21 mouse cellular contexts compared by ENCODE assay signal in genomic region chr1:180875126-180875525, GRCm38 (mm10). TPM values are rescaled to one million over a fixed set of nuclear protein-coding genes. Genes with fewer than 3 reads are reported as not detected.
DNase-seq lines count a peak whose midpoint lies in the region; ATAC-seq and TF ChIP-seq lines count a peak whose summit lies in the region.
"Had no signal": no experiment of that assay in that cellular context is flagged by ENCODE, and none has a peak within 500 bp of the region (broad histone marks: within the 10 kb centered on the region; RNA-seq: fewer than 3 reads in every experiment).

No protein-coding gene starts in this region.

- DNase-seq in liver, postnatal 0 days, result peak; percentile 35
- DNase-seq in liver, embryonic 11.5 days (ENCODE audit: low spot score), result no peak
- peak; percentile 55 for DNase-seq in thymus, adult 2 months
- DNase-seq in thymus, postnatal 25 days, result peak; percentile 56
- no peak for DNase-seq in kidney, postnatal 10 days
- no peak for DNase-seq in cerebellum, postnatal 25 days
- DNase-seq: cerebellum, adult 2 months; cerebellum, postnatal 14 days; forebrain, postnatal 0 days; gastrocnemius, adult 2 months; gastrocnemius, postnatal 36 days; heart, adult 2 months; heart, postnatal 14 days had no signal

- no peaks in the 10 kb centered on the region for H3K36me3 ChIP-seq in liver, postnatal 0 days (replicated peaks; ENCODE audit: insufficient read depth, low read length)
- no peaks in the 10 kb centered on the region for H3K36me3 ChIP-seq in liver, embryonic 11.5 days (ENCODE audit: control insufficient read depth, insufficient read depth, low read length)
- H3K36me3 ChIP-seq in E14TG2a.4 (ENCODE audit: insufficient read depth, low read length), result peaks cover 9% of the 10 kb centered on the region; the same call in 1 of the 2 replicates
- H3K36me3 ChIP-seq in thymus, adult 2 months (ENCODE audit: control insufficient read depth, insufficient read depth, low read length), result no peaks in the 10 kb centered on the region
- H3K36me3 ChIP-seq: embryonic facial prominence, embryonic 10.5 days; heart, embryonic 15.5 days; hindbrain, embryonic 13.5 days had no signal

- H3K27me3 ChIP-seq in liver, postnatal 0 days (ENCODE audit: insufficient read depth, low read length), result no peaks in the 10 kb centered on the region
- H3K27me3 ChIP-seq in liver, embryonic 11.5 days (replicated peaks; ENCODE audit: control insufficient read depth, insufficient read depth, low read length), result no peaks in the 10 kb centered on the region
- H3K27me3 ChIP-seq in E14TG2a.4 (ENCODE audit: insufficient read depth, low read length), result peaks cover 6% of the 10 kb centered on the region; the same call in 1 of the 2 replicates
- no peaks in the 10 kb centered on the region for H3K27me3 ChIP-seq in thymus, adult 2 months (ENCODE audit: control insufficient read depth, insufficient read depth, low read length)
- H3K27me3 ChIP-seq: CH12.LX; forebrain, embryonic 13.5 days; heart, embryonic 15.5 days; hindbrain, embryonic 13.5 days had no signal

- no peak for TF ChIP-seq EP300 in liver, postnatal 0 days (IDR thresholded peaks at IDR 0.05; ENCODE audit: low read depth)

- no peaks in the 10 kb centered on the region for H3K9me3 ChIP-seq in liver, postnatal 0 days (ENCODE audit: low read length)
- H3K9me3 ChIP-seq in liver, embryonic 11.5 days (ENCODE audit: control insufficient read depth, low read length), result no peaks in the 10 kb centered on the region
- peaks cover 11% of the 10 kb centered on the region for H3K9me3 ChIP-seq in E14TG2a.4 (ENCODE audit: low read length)
- H3K9me3 ChIP-seq: embryonic facial prominence, embryonic 10.5 days; forebrain, embryonic 13.5 days; heart, embryonic 15.5 days; hindbrain, embryonic 13.5 days had no signal

- H3K4me1 ChIP-seq in liver, postnatal 0 days (ENCODE audit: insufficient read depth), result no peaks in the 10 kb centered on the region
- H3K4me1 ChIP-seq in liver, embryonic 11.5 days (replicated peaks; ENCODE audit: control insufficient read depth, insufficient read depth, low read length), result no peaks in the 10 kb centered on the region
- peaks cover 54% of the 10 kb centered on the region for H3K4me1 ChIP-seq in E14TG2a.4 (replicated peaks; ENCODE audit: low read depth, low read length)
- H3K4me1 ChIP-seq in thymus, adult 2 months (replicated peaks; ENCODE audit: control insufficient read depth, insufficient read depth, low read length), result peaks cover 15% of the 10 kb centered on the region
- H3K4me1 ChIP-seq: embryonic facial prominence, embryonic 10.5 days; forebrain, embryonic 13.5 days; hindbrain, embryonic 13.5 days had no signal

- no peak overlapping the region for H3K27ac ChIP-seq in liver, postnatal 0 days (ENCODE audit: low read depth)
- no peak overlapping the region for H3K27ac ChIP-seq in liver, embryonic 11.5 days (ENCODE audit: low read depth, low read length)
- H3K27ac ChIP-seq in thymus, adult 2 months (ENCODE audit: control insufficient read depth, insufficient read depth, low read length), result peak overlapping the region; percentile 55
- H3K27ac ChIP-seq: embryonic facial prominence, embryonic 10.5 days; forebrain, embryonic 13.5 days; gastrocnemius, adult 2 months; heart, adult 2 months; heart, embryonic 15.5 days; hindbrain, embryonic 13.5 days had no signal

- WGBS in liver, postnatal 0 days (ENCODE audit: insufficient replicate concordance), result 73% methylated on average over 9 of the region's 9 CpGs
- 84% methylated on average over 9 of the region's 9 CpGs for WGBS in liver, embryonic 11.5 days
- 36% methylated on average over 9 of the region's 9 CpGs for WGBS in thymus, adult 2 months

- no peak for TF ChIP-seq CTCF in liver, postnatal 0 days (IDR thresholded peaks at IDR 0.05; ENCODE audit: low read depth)
- TF ChIP-seq CTCF in E14TG2a.4 (conservative IDR thresholded peaks at IDR 0.05; ENCODE audit: low read length), result no peak
- TF ChIP-seq CTCF in thymus, adult 2 months (IDR thresholded peaks at IDR 0.05; ENCODE audit: borderline replicate concordance, control insufficient read depth, extremely low read depth, insufficient read depth, low read length, poor library complexity), result no peak

- H3K4me2 ChIP-seq in liver, postnatal 0 days (ENCODE audit: low read depth, low read length), result no peak overlapping the region
- no peak overlapping the region for H3K4me2 ChIP-seq in liver, embryonic 11.5 days
- H3K4me2 ChIP-seq: forebrain, embryonic 13.5 days; heart, embryonic 11.5 days; heart, embryonic 15.5 days; hindbrain, embryonic 13.5 days had no signal

- ATAC-seq in liver, postnatal 0 days, result peak; percentile 33; the same call in 1 of the 2 replicates
- ATAC-seq in liver, embryonic 11.5 days (replicated peaks; ENCODE audit: low FRiP score), result no peak
- no peak for ATAC-seq in frontal cortex, adult (ENCODE audit: low TSS enrichment)
- ATAC-seq: forebrain, embryonic 13.5 days; forebrain, postnatal 0 days had no signal

- no peak overlapping the region for H3K4me3 ChIP-seq in liver, postnatal 0 days (ENCODE audit: low read depth, low read length)
- no peak overlapping the region for H3K4me3 ChIP-seq in liver, embryonic 11.5 days (ENCODE audit: low read depth, low read length)
- 0 out of 2 replicates have a peak overlapping the region, but pooled peaks have one; percentile 10 for H3K4me3 ChIP-seq in E14TG2a.4 (replicated peaks; ENCODE audit: low read length)
- H3K4me3 ChIP-seq in thymus, adult 2 months (ENCODE audit: control insufficient read depth, insufficient read depth, low read length), result no peak overlapping the region
- H3K4me3 ChIP-seq: embryonic facial prominence, embryonic 10.5 days; forebrain, embryonic 13.5 days; gastrocnemius, adult 2 months; heart, adult 2 months; heart, embryonic 15.5 days; hindbrain, embryonic 13.5 days had no signal

- no peak overlapping the region for H3K9ac ChIP-seq in liver, postnatal 0 days (replicated peaks)
- H3K9ac ChIP-seq in liver, embryonic 11.5 days (ENCODE audit: low read depth, low read length), result no peak overlapping the region
- H3K9ac ChIP-seq: forebrain, embryonic 13.5 days; forebrain, postnatal 0 days; heart, embryonic 15.5 days; hindbrain, embryonic 13.5 days had no signal

- no peak for TF ChIP-seq POLR2A in thymus, adult 2 months (IDR thresholded peaks at IDR 0.05; ENCODE audit: control insufficient read depth, extremely low read depth, insufficient read depth, low read length, poor library complexity)

RNA-seq across cellular contexts. Expression of gene Lefty2, which starts 17.8 kb away (rescaled TPM):
- not detected in 2 replicates for polyA plus RNA-seq in liver, postnatal 0 days (2015; fragmentation: Nextera tagmentation; extraction: Ambion mirVana)
- not detected in 2 replicates for polyA plus RNA-seq in liver, embryonic 11.5 days (2014; fragmentation: Nextera tagmentation; extraction: Ambion mirVana)
- 0.98 and 1.9 TPM in 2 replicates for polyA plus RNA-seq in thymus, adult 2 months (2012; rRNA removed)
- polyA plus RNA-seq: embryonic facial prominence, embryonic 10.5 days; heart, embryonic 11.5 days had no signal

RNA-seq across cellular contexts. Expression of gene Sde2, which starts 24.2 kb away (rescaled TPM):
- polyA plus RNA-seq in liver, postnatal 0 days (2015; fragmentation: Nextera tagmentation; extraction: Ambion mirVana), result 11.5 and 11.8 TPM in 2 replicates
- polyA plus RNA-seq in liver, embryonic 11.5 days (2014; fragmentation: Nextera tagmentation; extraction: Ambion mirVana), result 49.0 and 49.2 TPM in 2 replicates
- polyA plus RNA-seq in thymus, adult 2 months (2012; rRNA removed), result 18.4 and 19.4 TPM in 2 replicates

RNA-seq across cellular contexts. Expression of gene Pycr2, which starts 29.0 kb away (rescaled TPM):
- 33.3 and 43.4 TPM in 2 replicates for polyA plus RNA-seq in liver, postnatal 0 days (2015; fragmentation: Nextera tagmentation; extraction: Ambion mirVana)
- 162 and 171 TPM in 2 replicates for polyA plus RNA-seq in liver, embryonic 11.5 days (2014; fragmentation: Nextera tagmentation; extraction: Ambion mirVana)
- 101 and 106 TPM in 2 replicates for polyA plus RNA-seq in thymus, adult 2 months (2012; rRNA removed)

RNA-seq across cellular contexts. Expression of gene Lefty1, which starts 59.7 kb away (rescaled TPM):
- polyA plus RNA-seq in liver, postnatal 0 days (2015; fragmentation: Nextera tagmentation; extraction: Ambion mirVana), result 1.6 and 2.2 TPM in 2 replicates
- 7.3 and 9.5 TPM in 2 replicates for polyA plus RNA-seq in liver, embryonic 11.5 days (2014; fragmentation: Nextera tagmentation; extraction: Ambion mirVana)
- 6.0 and 6.4 TPM in 2 replicates for polyA plus RNA-seq in thymus, adult 2 months (2012; rRNA removed)
- polyA plus RNA-seq: forebrain, embryonic 13.5 days had no signal

Comparison
In these comparisons a context has a peak if more than half of its experiments do, and no peak if none do; other contexts are left out.
1. DNase-seq: peak in liver, postnatal 0 days (single experiment), thymus, adult 2 months (single experiment) and thymus, postnatal 25 days (single experiment); none in liver, embryonic 11.5 days (single experiment), kidney, postnatal 10 days (single experiment) and cerebellum, postnatal 25 days (0 of 2).